Mouse (Mus musculus) limb, embryonic 12.5 days (tissue): ENCODE measurements around the gene Sorbs1. TPM values are rescaled to one million over a fixed set of nuclear protein-coding genes. Genes with fewer than 3 reads are reported as not detected.

ENCODE experiments used
- ATAC-seq: fragments of 200-750 bp; cut with Nextera tagmentation; 2 replicates; pipeline ENCODE4 v1.8.0; 2017; ENCODE audit warnings: low read depth, moderate TSS enrichment; ENCODE audit not compliant: insufficient number of reproducible peaks, insufficient read depth, low FRiP score, low TSS enrichment
- H3K27ac ChIP-seq: fragments of 300-500 bp; sonication (generic); 2 replicates; pipeline ENCODE4 v1.5.1; 2016; ENCODE audit warnings: mild to moderate bottlenecking, moderate library complexity
- H3K27me3 ChIP-seq: fragments of 300-500 bp; sonication (generic); 2 replicates; pipeline ENCODE4 v1.6.1; 2016; ENCODE audit warnings: mild to moderate bottlenecking, moderate library complexity
- H3K36me3 ChIP-seq: fragments of 300-500 bp; sonication (generic); 2 replicates; pipeline ENCODE4 v1.6.1; 2016; ENCODE audit warnings: mild to moderate bottlenecking, moderate library complexity
- H3K4me1 ChIP-seq: fragments of 300-500 bp; sonication (generic); replicated peaks from 2 replicates; pipeline ENCODE4 v1.6.1; 2016
- H3K4me2 ChIP-seq: fragments of 300-500 bp; sonication (generic); 2 replicates; pipeline ENCODE4 v1.6.1; 2016; ENCODE audit warnings: mild to moderate bottlenecking, moderate library complexity
- H3K4me3 ChIP-seq: fragments of 300-500 bp; sonication (generic); replicated peaks from 2 replicates; pipeline ENCODE4 v1.5.1; 2016; ENCODE audit warnings: mild to moderate bottlenecking
- H3K9ac ChIP-seq: fragments of 300-500 bp; sonication (generic); replicated peaks from 2 replicates; pipeline ENCODE4 v1.6.1; 2016; ENCODE audit warnings: mild to moderate bottlenecking, moderate library complexity
- H3K9me3 ChIP-seq: fragments of 300-500 bp; sonication (generic); 2 replicates; pipeline ENCODE4 v1.6.1; 2016; ENCODE audit warnings: mild to moderate bottlenecking, moderate library complexity
- WGBS: fragments of 180-500 bp; shearing (Covaris S2); methylation state at CpG from one replicate; pipeline ENCODE4 v1.1.7; 2016; 5-methylcytosine and 5-hydroxymethylcytosine counted together
- polyA plus RNA-seq: library from polyadenylated mRNA; unstranded; fragments of >200 nt; fragmentation: Nextera tagmentation; extraction: Ambion mirVana; gene quantifications from 2 replicates; pipeline ENCODE4 v1.2.1, GENCODE M21; 2016

Sorbs1 gene
- polyA plus RNA-seq, 1 experiment from 2014 or later, result 37.3 TPM

- H3K9ac ChIP-seq, result no peak overlapping the region
- no peak overlapping the region for H3K27ac ChIP-seq
- H3K27me3 ChIP-seq, result no peaks in the 10 kb centered on the region
- H3K4me1 ChIP-seq, result 0 out of 2 replicates have a peak, but pooled peaks cover 13% of the 10 kb centered on the region
- H3K36me3 ChIP-seq, result no peaks in the 10 kb centered on the region
- no peak overlapping the region for H3K4me3 ChIP-seq
- no peaks in the 10 kb centered on the region for H3K9me3 ChIP-seq
- no peak overlapping the region for H3K4me2 ChIP-seq
- 81% methylated on average over 12 of the region's 12 CpGs for WGBS
- ATAC-seq, result no peak
Measured at GRCm38 (mm10) chr19:40436465-40437200, 76.9 kb downstream of the Sorbs1 start.

DNA sequence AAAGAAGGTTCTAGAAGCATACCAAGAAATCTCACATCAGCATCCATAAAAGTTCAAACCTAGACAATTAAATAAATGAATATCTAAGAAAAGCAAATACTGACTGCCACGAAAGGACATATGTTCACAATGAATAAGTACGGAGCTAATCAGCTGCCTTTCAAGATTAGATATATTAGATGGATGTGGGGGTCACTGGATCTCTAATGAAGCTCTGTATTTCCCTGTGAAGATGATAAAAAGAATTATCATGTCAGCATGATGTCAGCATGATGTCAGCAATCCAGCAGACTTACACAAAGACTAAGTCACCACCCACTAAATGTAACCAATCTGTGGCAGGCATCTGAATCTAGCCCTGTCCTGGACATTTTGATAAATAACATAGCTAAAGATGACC is 77.8 kb downstream of the Sorbs1 start:
- Histone ChIP-seq H3K9ac (no peak overlapping the region), H3K9me3 (no peaks in the 10 kb centered on the region), H3K4me2 (no peak overlapping the region), H3K36me3 (no peaks in the 10 kb centered on the region), H3K27ac (no peak overlapping the region), H3K27me3 (no peaks in the 10 kb centered on the region), H3K4me1 (0 out of 2 replicates have a peak, but pooled peaks cover 13% of the 10 kb centered on the region), H3K4me3 (no peak overlapping the region)
- WGBS, result 91% methylated on average over 2 of the region's 2 CpGs
- ATAC-seq, result no peak

GRCm38 (mm10) chr19:40435045-40435444 is 78.5 kb downstream of the Sorbs1 start:
- Histone ChIP-seq H3K4me2 (no peak overlapping the region), H3K27me3 (no peaks in the 10 kb centered on the region), H3K9ac (no peak overlapping the region), H3K4me3 (no peak overlapping the region), H3K9me3 (no peaks in the 10 kb centered on the region), H3K4me1 (0 out of 2 replicates have a peak, but pooled peaks cover 13% of the 10 kb centered on the region), H3K27ac (no peak overlapping the region), H3K36me3 (no peaks in the 10 kb centered on the region)
- ATAC-seq, result no peak
- 88% methylated on average over 7 of the region's 7 CpGs for WGBS

DNA sequence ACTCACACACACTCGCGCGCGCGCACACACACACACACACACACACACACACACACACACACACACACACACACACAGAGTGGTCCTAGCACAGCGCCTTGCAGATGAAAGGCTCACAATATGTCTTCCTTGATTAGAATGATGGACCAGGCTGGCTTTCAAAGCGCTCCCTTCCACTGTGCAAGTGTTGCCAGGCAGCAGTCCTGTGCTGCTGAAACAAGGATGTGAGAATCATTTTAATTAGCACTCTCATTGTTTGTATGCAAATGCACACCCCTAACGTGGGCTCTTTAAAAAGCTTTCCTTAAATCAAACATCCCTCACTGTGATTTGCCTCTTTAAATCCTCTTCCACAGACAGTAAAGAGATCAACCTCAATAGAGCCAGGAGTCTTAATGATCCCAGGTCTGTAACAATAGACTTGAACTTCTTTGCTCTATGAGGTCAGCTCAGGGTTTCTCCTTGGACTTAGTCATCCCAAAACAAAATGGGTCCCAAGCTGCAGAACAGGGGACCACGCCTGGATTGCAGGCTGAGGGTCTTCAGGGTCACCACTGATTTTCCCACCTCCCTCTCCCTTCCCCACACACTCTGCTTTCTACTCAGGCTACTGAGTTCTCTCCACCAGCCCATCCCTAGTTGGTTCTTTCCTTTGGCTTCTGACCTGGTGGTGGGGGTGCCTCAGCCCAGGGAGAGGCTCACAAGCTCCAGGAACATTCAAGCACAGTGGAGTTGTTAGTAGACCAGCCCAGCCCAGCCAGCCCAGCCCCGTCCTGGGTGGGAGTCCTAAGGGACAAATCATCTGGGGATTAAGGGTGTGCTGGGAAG is 79.3 kb downstream of the Sorbs1 start:
- no peak for ATAC-seq
- no peaks in the 10 kb centered on the region for H3K36me3 ChIP-seq
- no peak overlapping the region for H3K9ac ChIP-seq
- no peak overlapping the region for H3K4me3 ChIP-seq
- no peaks in the 10 kb centered on the region for H3K9me3 ChIP-seq
- WGBS, result 85% methylated on average over 10 of the region's 10 CpGs
- no peak overlapping the region for H3K27ac ChIP-seq
- 0 out of 2 replicates have a peak, but pooled peaks cover 13% of the 10 kb centered on the region for H3K4me1 ChIP-seq
- no peak overlapping the region for H3K4me2 ChIP-seq
- no peaks in the 10 kb centered on the region for H3K27me3 ChIP-seq

DNA sequence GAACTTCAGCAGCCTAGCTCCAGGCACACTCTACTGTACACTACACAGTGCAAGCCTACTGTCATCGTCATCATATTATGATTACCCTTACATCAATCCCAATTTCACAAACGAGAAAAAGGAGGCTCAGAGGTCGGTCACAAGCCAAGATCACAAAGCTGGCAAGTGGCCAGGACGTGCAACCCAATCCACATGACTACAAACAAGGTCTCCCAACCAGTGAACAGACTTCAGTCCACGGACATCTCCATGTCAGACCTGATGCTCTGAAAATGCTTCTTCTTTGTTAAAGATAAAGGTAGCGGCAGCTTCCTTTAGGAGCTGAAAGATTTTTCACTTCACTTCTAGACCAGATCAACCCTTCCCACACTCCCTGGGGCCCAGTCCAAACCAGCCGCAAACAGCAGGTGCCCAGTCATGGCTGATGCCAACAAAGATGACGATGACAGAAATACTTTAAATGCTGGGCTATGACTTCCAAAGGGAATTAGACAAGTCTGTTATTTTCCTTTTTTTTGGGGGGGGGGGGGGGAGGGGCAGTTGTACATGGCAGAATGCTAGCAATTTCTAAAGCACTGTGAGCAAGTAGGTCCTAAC is 80.2 kb downstream of the Sorbs1 start:
- WGBS, result 79% methylated on average over 8 of the region's 8 CpGs
- H3K4me2 ChIP-seq, result no peak overlapping the region
- 0 out of 2 replicates have a peak, but pooled peaks cover 8% of the 10 kb centered on the region for H3K4me1 ChIP-seq
- no peaks in the 10 kb centered on the region for H3K27me3 ChIP-seq
- H3K36me3 ChIP-seq, result no peaks in the 10 kb centered on the region
- no peak for ATAC-seq
- H3K4me3 ChIP-seq, result no peak overlapping the region
- H3K9me3 ChIP-seq, result no peaks in the 10 kb centered on the region
- no peak overlapping the region for H3K9ac ChIP-seq
- no peak overlapping the region for H3K27ac ChIP-seq

DNA sequence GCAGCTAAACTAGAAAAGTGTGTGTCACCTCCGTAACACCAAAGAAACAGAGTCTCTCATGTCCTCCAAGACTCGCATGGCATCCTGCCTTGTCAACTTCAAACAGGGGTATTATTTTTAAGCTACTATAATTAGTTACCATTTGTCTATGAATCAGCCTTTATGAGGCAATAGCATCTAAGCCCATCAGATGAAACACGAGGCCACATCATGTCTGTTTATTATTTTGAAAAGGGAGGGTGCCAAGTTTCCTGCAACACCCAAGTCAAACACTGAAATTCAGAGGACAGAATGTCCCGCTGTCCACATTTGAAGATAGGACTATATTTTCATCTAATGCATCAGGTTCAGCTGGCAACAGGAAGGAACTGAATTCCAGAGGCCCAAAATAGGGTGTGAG is 81.6 kb downstream of the Sorbs1 start:
- Histone ChIP-seq H3K27me3 (no peaks in the 10 kb centered on the region), H3K27ac (no peak overlapping the region), H3K9me3 (no peaks in the 10 kb centered on the region), H3K4me1 (0 out of 2 replicates have a peak, but pooled peaks cover 5% of the 10 kb centered on the region), H3K36me3 (no peaks in the 10 kb centered on the region), H3K4me2 (no peak overlapping the region), H3K9ac (no peak overlapping the region), H3K4me3 (no peak overlapping the region)
- WGBS, result 76% methylated on average over 4 of the region's 4 CpGs
- no peak for ATAC-seq

DNA sequence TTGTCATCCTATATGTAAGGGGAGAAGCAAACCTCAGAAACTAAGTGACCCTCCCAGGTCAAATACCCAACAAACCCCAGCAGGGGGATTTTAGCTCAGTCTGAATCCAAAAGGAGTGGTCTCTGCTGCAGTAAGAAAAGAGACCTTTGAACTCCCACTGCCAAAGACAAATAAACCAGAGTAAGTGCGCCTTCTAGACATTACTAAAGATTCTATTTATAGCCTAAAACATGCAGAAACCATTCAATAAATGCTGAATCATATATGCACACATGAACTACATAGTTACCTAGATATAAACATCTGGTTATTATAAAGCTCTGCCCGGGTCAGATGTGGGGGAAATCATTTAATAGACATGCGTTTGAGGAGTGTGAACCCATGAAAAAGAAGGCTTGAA is 84.0 kb downstream of the Sorbs1 start:
- Histone ChIP-seq H3K27me3 (no peaks in the 10 kb centered on the region), H3K4me3 (no peak overlapping the region), H3K4me2 (no peak overlapping the region), H3K9ac (no peak overlapping the region), H3K27ac (no peak overlapping the region), H3K4me1 (peaks cover 20% of the 10 kb centered on the region), H3K9me3 (no peaks in the 10 kb centered on the region), H3K36me3 (no peaks in the 10 kb centered on the region)
- 74% methylated on average over 3 of the region's 3 CpGs for WGBS
- ATAC-seq, result no peak

DNA sequence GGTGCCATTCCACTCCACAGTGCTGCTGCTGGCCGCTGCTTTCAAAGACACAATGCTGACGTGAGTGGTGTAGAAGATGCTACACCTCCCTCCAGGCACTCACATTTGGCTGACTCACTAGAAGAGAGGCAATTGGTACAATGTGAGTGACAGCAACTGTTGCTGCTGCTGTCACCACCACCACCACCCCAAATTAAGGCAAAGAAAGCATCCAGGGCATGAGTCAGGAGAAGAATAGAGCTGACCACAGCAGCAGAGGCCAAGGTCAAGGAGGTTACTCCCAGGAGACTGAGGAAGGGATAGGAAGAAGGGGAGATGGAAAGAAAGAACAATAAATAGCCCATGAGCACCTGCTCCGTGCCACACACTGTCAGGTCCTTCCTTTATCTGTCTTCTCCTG is 84.4 kb downstream of the Sorbs1 start:
- Histone ChIP-seq H3K27me3 (no peaks in the 10 kb centered on the region), H3K9ac (no peak overlapping the region), H3K9me3 (no peaks in the 10 kb centered on the region), H3K36me3 (no peaks in the 10 kb centered on the region), H3K4me2 (no peak overlapping the region), H3K27ac (no peak overlapping the region), H3K4me3 (no peak overlapping the region), H3K4me1 (peaks cover 20% of the 10 kb centered on the region)
- no peak for ATAC-seq
- whole genome bisulfite sequencing, result 91% methylated on average over 3 of the region's 3 CpGs

DNA sequence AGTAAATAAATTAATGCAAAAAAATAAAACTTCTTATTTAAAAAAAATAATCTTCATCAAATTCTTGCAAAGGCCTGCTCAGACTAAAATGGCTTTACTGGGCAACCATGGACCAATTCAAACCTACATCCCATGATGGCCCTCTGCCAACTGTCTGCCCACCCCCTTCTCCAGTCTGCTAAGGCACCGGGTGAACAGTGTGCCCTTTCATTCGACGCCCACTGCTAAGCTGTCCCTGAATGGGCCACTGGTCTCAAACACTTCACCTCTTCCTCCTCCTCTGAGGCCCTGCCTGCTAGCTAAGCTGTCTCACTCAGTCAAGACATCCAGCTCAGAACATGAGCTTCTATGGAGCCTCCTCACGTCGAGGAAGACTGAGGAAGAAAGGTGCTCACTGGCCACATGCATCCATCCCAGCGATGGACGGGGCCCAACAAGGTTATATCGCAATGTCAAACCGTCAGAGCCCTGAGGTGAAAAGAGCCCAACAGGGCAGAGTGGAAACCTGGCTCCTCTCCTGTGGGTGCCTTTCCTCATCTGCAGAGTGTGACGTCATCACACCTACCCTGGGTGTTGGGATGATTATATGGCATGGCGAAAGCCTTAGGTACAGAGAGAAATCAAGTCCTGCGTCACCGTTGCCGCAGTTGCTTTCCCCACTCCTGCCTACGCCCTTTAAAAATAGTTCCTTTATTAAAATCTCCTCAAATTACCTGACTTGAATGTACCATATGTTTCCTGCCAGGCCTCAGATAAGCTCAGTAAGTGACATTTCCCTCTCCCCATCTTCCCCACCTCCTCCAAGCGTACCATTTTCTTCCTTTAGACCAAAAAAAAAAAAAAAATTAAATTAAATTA is 87.2 kb downstream of the Sorbs1 start:
- 77% methylated on average over 16 of the region's 16 CpGs for WGBS
- peak; percentile 73; the same call in 1 of the 2 replicates for ATAC-seq
- H3K27me3 ChIP-seq, result no peaks in the 10 kb centered on the region

DNA sequence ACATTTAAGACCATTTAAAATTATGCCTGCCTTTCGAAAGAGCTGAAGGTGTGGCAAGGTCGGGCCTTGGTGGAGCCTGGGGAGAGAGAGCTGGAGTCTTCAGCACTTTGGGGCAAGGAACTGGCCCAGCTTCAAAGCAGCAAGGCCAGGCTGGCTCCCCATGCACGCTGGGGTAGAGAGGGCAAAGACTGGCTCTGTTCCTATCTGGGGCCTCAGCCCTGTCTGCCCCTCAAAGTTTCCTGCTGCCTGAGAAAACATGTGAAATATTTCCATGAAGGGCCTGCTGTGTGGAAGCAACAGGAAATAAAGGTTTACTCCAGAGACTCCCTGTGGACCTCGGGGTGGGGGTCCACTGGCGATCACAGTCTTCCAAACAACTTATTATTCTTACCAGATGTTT is 88.3 kb downstream of the Sorbs1 start:
- no peaks in the 10 kb centered on the region for H3K36me3 ChIP-seq
- WGBS, result 16% methylated on average over 5 of the region's 5 CpGs
- H3K4me2 ChIP-seq, result no peak overlapping the region
- H3K4me3 ChIP-seq, result no peak overlapping the region
- H3K27ac ChIP-seq, result peak overlapping the region; percentile 91
- H3K9me3 ChIP-seq, result no peaks in the 10 kb centered on the region
- H3K9ac ChIP-seq, result no peak overlapping the region
- ATAC-seq, result 0 out of 2 replicates have a peak, but pooled peaks have one; percentile 21
- peaks cover 20% of the 10 kb centered on the region for H3K4me1 ChIP-seq
- no peaks in the 10 kb centered on the region for H3K27me3 ChIP-seq

More for the DNA sequence above, 87.2 kb downstream of the Sorbs1 start:
- H3K9me3 ChIP-seq, result no peaks in the 10 kb centered on the region
- no peak overlapping the region for H3K4me2 ChIP-seq
- no peak overlapping the region for H3K4me3 ChIP-seq
- H3K4me1 ChIP-seq, result peaks cover 20% of the 10 kb centered on the region
- H3K27ac ChIP-seq, result peak overlapping the region; percentile 91
- no peaks in the 10 kb centered on the region for H3K36me3 ChIP-seq
- no peak overlapping the region for H3K9ac ChIP-seq
